Mouse (Mus musculus) heart, postnatal 10 days (tissue): Measurements from ENCODE around the gene Ccser1. TPM values are rescaled to one million over a fixed set of nuclear protein-coding genes. Genes with fewer than 3 reads are reported as not detected.

ENCODE experiments used
- DNase-seq, 2 experiments: peaks; one replicate each; pipeline ENCODE4 v3.0.0; 2021
- intact Hi-C: fragments of 180-260 bp; cut with DNase I; formaldehyde crosslinking; loops from one replicate; pipeline ENCODE4 v1.15.1; 2025
- total RNA-seq, 2 experiments: library from RNA; stranded (reverse); gene quantifications; 2 replicates each; pipeline ENCODE4 v1.2.3; 2021

Gene Ccser1
- total RNA-seq, 2 experiments from 2014 or later = 3.1 to 3.8 TPM

- no peak for DNase-seq
- intact Hi-C loops = no loop called here
Observed at GRCm38 (mm10) chr6:61601911-61602310, 421.8 kb downstream of the Ccser1 start.

DNA sequence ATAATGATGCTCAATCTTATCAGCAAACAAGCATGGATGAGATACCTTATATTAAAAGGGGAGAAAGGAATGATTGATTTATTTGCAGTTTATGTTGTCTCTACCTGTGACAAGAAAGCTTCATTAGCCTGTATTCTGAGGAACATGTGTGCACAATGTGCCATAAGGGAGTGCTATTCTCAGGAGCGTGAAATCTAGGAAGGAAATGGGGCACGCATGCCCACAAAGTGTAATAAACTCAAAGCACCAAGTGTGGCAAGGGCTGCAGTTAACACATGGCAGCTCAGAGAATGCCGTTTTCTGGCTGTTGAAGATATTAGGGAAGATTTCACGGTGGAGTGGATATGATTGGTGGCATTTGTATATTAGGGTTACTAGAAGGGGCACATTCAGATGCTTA lies 434.8 kb downstream of the Ccser1 start:
- intact Hi-C loops = no loop called here
- no peak for DNase-seq

GRCm38 (mm10) chr6:61621707-61622106 lies 441.6 kb downstream of the Ccser1 start:
- intact Hi-C loops = no loop called here
- DNase-seq = no peak

DNA sequence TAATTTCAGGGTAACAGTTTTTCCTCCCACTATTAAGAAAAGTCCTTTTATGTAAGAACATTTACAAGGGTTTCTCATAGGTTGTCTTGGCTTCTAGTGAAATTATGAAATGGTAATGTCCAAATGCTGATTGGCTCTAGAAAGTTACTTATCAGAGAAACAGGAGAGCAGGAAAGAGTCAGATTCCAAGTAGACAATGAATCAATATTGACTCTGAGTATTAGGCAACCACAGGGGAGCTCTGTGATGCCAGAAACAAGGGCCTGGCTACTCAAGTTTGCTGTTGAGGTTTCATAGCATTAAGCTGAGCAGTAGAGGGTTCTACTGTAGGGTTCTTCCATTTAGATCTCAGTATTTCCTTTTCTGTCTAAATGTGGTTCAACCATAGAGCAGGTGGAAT lies 481.3 kb downstream of the Ccser1 start:
- intact Hi-C loops = no loop called here
- no peak for DNase-seq

GRCm38 (mm10) chr6:61664572-61664971 lies 484.4 kb downstream of the Ccser1 start:
- no peak for DNase-seq
- intact Hi-C loops = no loop called here

DNA sequence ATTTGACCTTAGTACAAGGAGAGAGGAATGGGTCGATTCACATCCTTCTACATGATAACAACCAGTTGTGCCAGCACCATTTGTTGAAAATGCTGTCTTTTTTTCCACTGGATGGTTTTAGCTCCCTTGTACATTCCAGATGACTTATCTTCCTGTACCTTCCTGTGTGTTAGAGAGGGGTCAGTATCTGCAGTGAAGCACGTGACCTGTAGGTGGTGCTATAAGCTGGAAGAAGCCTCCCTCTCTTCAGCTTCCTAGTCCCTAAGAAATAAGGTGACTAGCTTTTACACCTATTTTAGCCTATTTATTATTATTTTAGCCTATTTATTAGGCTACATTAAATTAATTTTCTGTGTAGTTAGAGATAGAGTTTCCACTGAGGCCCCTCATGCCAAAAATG lies 506.9 kb downstream of the Ccser1 start:
- intact Hi-C loops = no loop called here
- DNase-seq = peak; percentile 1 to 11

- intact Hi-C loops = no loop called here
- DNase-seq = no peak
Observed at GRCm38 (mm10) chr6:61703003-61703402, 522.9 kb downstream of the Ccser1 start.

DNA sequence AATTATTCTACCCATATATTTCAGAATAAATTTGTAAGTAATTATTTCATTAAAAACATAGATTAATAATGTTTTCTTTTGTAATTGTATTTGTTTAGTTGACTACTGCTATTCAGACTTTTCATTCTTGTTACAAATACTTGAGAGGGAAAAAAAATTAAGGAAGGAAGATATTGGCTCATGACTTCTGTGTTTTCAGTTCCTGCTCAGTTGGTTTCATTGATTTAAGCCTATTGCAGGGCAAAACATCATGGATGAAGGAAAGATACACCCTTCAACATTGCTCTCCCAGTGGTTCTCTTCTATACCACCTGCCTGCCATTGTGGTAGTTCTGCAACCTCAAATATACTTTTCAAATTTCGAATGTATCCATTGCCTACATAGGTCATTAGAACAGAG lies 541.1 kb downstream of the Ccser1 start:
- intact Hi-C loops = no loop called here

DNA sequence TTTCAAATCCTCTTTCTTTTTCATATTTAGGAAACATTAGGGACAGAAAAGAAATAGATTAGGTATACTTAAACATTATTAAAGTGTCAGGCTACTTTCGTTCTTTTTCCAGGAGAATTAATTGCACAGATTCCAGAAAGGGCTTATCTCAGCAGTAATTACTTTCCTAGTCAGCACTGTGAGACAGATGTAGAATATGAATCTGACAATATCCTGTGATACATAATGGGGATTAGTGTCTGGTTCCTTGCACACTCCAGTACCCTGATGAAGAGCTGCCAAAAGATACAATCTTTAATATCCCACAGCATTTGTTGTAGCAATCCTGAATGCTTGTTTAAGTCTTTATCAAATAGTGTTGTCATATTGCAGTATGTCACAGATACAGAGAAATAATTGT lies 548.9 kb downstream of the Ccser1 start:
- no peak for DNase-seq
- intact Hi-C loops = no loop called here

More for the DNA sequence above, 541.1 kb downstream of the Ccser1 start:
- DNase-seq = no peak

DNA sequence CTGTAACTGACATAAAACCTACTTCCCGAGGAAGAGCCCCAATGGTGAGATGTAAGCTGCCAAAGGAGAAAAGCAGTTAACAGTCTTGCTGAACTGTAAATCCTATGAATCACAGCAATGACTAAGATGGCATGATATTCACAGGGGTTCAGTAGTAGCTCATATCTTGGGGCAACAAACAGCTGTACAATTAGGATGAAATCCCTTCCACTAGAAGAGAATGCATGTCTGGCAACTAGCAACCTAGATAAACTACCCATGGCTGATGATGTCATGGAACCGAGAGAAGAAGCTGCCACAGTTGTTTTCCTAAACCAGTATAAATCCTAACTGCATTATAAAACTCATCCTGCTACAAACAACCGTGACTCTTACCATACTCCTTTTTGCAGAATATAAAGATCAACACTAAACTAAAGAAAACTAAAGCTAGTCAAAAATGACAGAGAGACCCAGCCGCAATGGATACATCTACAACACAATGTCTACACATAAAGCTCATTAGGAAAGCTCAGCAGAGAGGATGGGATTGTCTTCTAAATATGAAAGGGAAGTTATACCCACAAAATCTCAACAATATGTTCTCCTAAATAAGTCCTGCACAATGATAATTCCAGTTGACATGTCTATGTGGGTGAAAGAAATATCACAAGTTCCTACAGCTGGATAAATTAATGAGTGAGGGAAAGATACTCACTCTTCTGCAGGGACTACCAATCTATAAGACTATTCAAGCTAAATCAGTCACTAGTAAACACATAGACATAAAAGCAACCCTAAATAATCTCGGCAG lies 550.2 kb downstream of the Ccser1 start:
- intact Hi-C loops = no loop called here
- DNase-seq = no peak

DNA sequence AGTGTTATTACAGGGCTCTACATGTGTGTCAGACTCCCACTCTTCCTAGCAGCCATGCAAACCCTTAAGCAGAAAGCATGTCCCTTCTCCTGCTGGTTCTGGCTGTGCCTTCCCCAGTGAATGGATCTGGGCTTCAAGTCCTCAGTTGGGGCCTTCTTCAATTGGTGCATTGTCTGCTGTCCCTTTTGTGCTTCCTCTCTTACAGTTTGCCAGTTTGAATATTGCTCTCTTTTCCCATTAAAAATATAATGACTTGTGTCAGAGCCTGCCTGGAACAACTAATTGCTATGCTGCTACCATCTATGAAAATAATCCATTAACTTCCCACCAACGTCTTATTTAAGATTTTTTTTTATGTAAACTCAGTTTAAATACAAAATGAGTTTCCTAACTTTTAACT lies 566.2 kb downstream of the Ccser1 start:
- DNase-seq = no peak
- intact Hi-C loops = no loop called here

DNA sequence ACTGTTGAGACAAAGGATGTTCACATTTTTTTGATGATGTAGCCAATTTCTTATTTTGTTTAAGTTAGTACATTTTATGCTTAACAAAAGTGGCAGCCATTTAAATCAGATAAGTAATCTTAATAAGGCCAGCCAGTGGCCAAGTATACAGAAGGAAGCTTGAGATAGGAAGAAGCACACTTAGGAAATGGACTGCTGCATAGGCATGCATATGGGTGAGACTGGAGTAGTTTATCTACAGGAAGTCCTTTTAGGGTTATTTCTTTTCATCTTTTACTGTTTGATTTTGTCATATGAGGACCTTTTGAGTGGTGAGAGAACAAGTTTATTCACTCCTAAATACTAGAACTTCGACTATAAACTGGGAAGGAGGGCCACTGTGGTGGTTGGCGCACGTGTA lies 582.0 kb downstream of the Ccser1 start:
- no peak for DNase-seq
- intact Hi-C loops = no loop called here

GRCm38 (mm10) chr6:61763379-61763778 lies 583.3 kb downstream of the Ccser1 start:
- intact Hi-C loops = no loop called here
- no peak for DNase-seq

DNA sequence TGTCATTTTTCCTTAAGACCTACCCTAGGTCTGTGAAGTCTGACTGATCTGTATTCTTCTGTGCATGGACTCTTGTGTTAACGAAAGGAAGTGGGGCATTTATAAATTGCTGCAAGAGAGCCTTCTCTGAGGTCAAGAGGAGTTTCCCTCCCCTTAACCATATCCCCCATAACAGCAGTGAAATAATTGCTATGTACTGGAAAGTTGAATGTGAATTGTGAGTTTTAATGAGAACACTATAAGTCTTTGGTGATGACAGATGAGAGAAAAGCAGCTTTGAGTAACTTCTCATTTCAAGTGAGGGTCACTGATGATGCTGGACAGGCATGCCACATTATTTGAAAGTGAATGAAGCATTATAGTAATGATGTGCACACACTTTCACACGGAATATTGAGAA lies 585.7 kb downstream of the Ccser1 start:
- DNase-seq = no peak
- intact Hi-C loops = no loop called here

DNA sequence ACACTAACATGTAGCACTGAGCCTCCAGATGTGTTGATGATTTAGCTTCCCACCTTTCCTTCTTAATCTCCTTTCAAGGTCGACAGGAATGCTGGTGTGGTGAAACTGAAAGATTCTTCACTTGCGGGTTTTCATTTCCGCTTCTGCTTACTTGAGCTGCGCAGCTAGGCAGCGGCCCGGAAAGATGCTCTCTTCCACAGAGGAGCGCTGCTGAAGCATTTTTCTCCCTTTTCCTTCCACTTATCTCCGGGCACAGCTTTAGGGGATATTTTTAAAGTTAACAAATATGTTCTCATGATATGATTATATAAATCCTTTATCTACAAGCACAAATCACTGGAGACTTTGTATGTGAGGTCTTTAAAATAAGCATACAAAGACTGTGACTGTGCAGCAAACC lies 587.0 kb downstream of the Ccser1 start:
- intact Hi-C loops = no loop called here
- DNase-seq = no peak

DNA sequence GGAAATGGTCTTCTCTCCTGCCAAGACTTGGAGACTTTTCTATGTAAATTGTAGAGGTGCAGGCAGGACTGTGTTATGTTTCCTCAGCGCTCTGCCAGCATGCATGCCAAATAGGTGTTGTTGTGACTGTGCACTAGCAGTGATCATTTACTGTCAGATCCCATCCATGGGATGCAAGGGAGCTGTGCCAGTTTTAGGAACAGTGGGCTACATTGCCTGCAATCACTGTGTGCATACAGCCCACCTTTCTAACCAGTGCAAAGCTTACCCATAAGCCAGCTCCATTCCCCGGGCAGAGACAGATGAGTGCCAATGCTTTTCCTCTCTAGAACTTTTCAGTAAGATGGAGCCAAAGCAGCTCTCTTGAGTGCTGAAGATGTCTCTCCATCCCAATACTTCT lies 606.6 kb downstream of the Ccser1 start:
- no peak for DNase-seq
- intact Hi-C loops = no loop called here

GRCm38 (mm10) chr6:61800889-61801288 lies 620.8 kb downstream of the Ccser1 start:
- DNase-seq = no peak
- intact Hi-C loops = no loop called here

GRCm38 (mm10) chr6:61805481-61805880 lies 625.4 kb downstream of the Ccser1 start:
- intact Hi-C loops = no loop called here
- no peak for DNase-seq

- intact Hi-C loops = no loop called here
- DNase-seq = no peak
Observed at GRCm38 (mm10) chr6:61817716-61818115, 637.6 kb downstream of the Ccser1 start.

DNA sequence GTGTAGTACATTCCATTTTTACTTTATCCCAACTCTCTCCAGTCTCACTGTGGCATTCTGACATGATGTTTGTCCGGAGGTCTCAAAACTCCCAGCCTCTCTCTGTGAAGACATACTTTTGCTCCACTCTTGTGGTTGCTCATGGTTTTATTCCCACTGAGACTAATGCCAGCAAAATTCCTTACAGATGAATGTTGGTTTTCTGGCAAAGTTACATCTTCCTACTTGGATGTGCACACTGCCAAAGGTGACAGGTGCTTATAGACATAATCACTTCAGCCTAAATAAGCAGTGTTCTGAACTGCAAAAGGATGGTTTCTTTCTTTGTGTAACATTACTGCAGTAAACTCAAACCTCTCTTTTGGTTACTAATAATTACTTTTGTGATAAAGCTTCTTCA lies 696.2 kb downstream of the Ccser1 start:
- DNase-seq = no peak
- intact Hi-C loops = no loop called here

GRCm38 (mm10) chr6:61898238-61898637 lies 718.1 kb downstream of the Ccser1 start:
- intact Hi-C loops = no loop called here

DNA sequence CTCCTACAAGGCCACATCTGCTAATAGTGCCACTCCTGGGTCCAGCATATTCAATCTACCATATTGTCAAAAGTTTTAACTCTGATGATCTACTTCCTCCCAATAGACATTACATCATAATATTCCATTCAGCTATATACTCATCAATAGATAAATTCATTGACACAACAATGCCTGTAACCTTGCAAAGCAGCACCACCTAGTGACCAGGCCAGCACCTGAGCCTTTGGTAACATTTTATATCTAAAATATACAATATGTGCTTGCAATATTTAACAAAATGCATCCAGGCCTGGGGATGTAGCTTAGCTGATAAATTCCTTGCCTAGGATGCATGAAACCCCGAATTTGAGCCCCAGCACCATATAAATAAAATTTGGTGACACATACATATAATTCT lies 722.6 kb downstream of the Ccser1 start:
- intact Hi-C loops = loop anchor here (10.0 kb wide), 2 partner anchors 558 to 588 kb away; no protein-coding TSS in a partner anchor
- peak in 1 of 2 experiments; percentile 3 for DNase-seq

More at GRCm38 (mm10) chr6:61898238-61898637, 718.1 kb downstream of the Ccser1 start:
- no peak for DNase-seq

DNA sequence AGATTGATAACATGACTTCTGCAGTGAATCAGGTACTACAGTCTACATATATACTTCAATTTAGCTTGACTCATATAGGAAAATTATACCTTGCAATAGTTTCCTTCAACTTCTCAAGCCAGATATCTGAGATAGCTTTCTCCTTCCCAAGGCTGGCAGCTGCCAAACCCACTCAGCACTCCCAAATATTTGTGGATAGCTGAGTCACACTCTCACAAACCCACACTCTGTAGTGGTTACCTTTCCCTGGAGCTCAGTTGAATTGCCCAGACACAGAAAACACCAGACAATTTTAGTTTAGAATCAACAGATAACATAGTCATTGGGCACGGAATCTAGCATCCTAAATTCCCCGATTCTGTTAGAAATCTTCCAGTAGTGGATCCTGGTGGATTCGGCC lies 732.8 kb downstream of the Ccser1 start:
- no peak for DNase-seq
- intact Hi-C loops = no loop called here
